Mouse (Mus musculus) liver, embryonic 16.5 days (tissue): ENCODE data around the gene Ube2v1. TPM values are rescaled to one million over a fixed set of nuclear protein-coding genes. Genes with fewer than 3 reads are reported as not detected.

Experiments used
- ATAC-seq: fragments of 200-750 bp; cut with Nextera tagmentation; 2 replicates; pipeline ENCODE4 v1.8.0; 2017; ENCODE audit warnings: low read depth, mild to moderate bottlenecking, moderate number of reproducible peaks, moderate library complexity
- H3K27ac ChIP-seq: fragments of 300-500 bp; sonication (generic); 2 replicates; pipeline ENCODE4 v1.5.1; 2014; ENCODE audit warnings: mild to moderate bottlenecking, low read length
- H3K27me3 ChIP-seq: fragments of 300-500 bp; sonication (generic); 2 replicates; pipeline ENCODE4 v1.6.1; 2014; ENCODE audit warnings: low read depth, low read length, mixed read lengths; ENCODE audit not compliant: control insufficient read depth, insufficient read depth
- H3K36me3 ChIP-seq: fragments of 300-500 bp; sonication (generic); 2 replicates; pipeline ENCODE4 v1.6.1; 2014; ENCODE audit warnings: mild to moderate bottlenecking; ENCODE audit not compliant: control insufficient read depth, insufficient read depth
- H3K4me1 ChIP-seq: fragments of 300-500 bp; sonication (generic); 2 replicates; pipeline ENCODE4 v1.6.1; 2014; ENCODE audit warnings: low read depth, low read length, mixed read lengths; ENCODE audit not compliant: control insufficient read depth
- H3K4me2 ChIP-seq: fragments of 300-500 bp; sonication (generic); 2 replicates; pipeline ENCODE4 v1.6.1; 2014; ENCODE audit warnings: low read depth, low read length, mixed read lengths
- H3K4me3 ChIP-seq: fragments of 300-500 bp; sonication (generic); 2 replicates; pipeline ENCODE4 v1.5.1; 2014; ENCODE audit warnings: low read depth, mild to moderate bottlenecking, low read length
- H3K9ac ChIP-seq: fragments of 300-500 bp; sonication (generic); 2 replicates; pipeline ENCODE4 v1.6.1; 2014; ENCODE audit warnings: low read depth, low read length
- H3K9me3 ChIP-seq: fragments of 300-500 bp; sonication (generic); replicated peaks from 2 replicates; pipeline ENCODE4 v1.6.1; 2016; ENCODE audit warnings: low read length; ENCODE audit not compliant: control insufficient read depth
- WGBS: fragments of 180-500 bp; shearing (Covaris S2); extraction: QIAGEN DNeasy Blood & Tissue Kit; methylation state at CpG from one replicate; pipeline ENCODE4 v1.1.7; 2014; ENCODE audit not compliant: insufficient replicate concordance; 5-methylcytosine and 5-hydroxymethylcytosine counted together
- polyA plus RNA-seq: library from polyadenylated mRNA; unstranded; fragments of >200 nt; fragmentation: Nextera tagmentation; extraction: Ambion mirVana; gene quantifications from 2 replicates; pipeline ENCODE4 v1.2.1, GENCODE M21; 2015

Ube2v1 gene
- polyA plus RNA-seq, 1 experiment from 2014 or later, result 175 TPM

- no peaks in the 10 kb centered on the region for H3K9me3 ChIP-seq
- H3K4me1 ChIP-seq, result peaks cover 25% of the 10 kb centered on the region
- WGBS, result 72% methylated on average over 5 of the region's 5 CpGs
- no peak overlapping the region for H3K4me2 ChIP-seq
- H3K36me3 ChIP-seq, result no peaks in the 10 kb centered on the region
- no peaks in the 10 kb centered on the region for H3K27me3 ChIP-seq
- H3K27ac ChIP-seq, result no peak overlapping the region
- no peak for ATAC-seq
- H3K4me3 ChIP-seq, result no peak overlapping the region
- H3K9ac ChIP-seq, result no peak overlapping the region
These were observed 36.5 kb upstream of the Ube2v1 start for GRCm38 (mm10) chr2:167668426-167668825.

- Histone ChIP-seq H3K27ac (no peak overlapping the region), H3K9ac (no peak overlapping the region), H3K27me3 (no peaks in the 10 kb centered on the region), H3K36me3 (no peaks in the 10 kb centered on the region), H3K4me2 (no peak overlapping the region), H3K4me3 (no peak overlapping the region), H3K4me1 (peaks cover 8% of the 10 kb centered on the region), H3K9me3 (no peaks in the 10 kb centered on the region)
- 72% methylated on average over 18 of the region's 18 CpGs for WGBS
- ATAC-seq, result no peak
These were observed 34.2 kb upstream of the Ube2v1 start for GRCm38 (mm10) chr2:167665972-167666713.

- 37% methylated on average over 6 of the region's 6 CpGs for WGBS
- no peak for ATAC-seq
- Histone ChIP-seq H3K9me3 (no peaks in the 10 kb centered on the region), H3K4me1 (peaks cover 23% of the 10 kb centered on the region), H3K27ac (no peak overlapping the region), H3K9ac (no peak overlapping the region), H3K36me3 (no peaks in the 10 kb centered on the region), H3K27me3 (no peaks in the 10 kb centered on the region), H3K4me3 (no peak overlapping the region), H3K4me2 (no peak overlapping the region)
These were observed 30.8 kb upstream of the Ube2v1 start for GRCm38 (mm10) chr2:167662713-167663112.

- peak within 1 kb of the TSS; percentile 67; the same call in 1 of the 2 replicates for H3K27ac ChIP-seq
- no peaks in the 10 kb centered on the region for H3K9me3 ChIP-seq
- no peaks in the 10 kb centered on the region for H3K27me3 ChIP-seq
- peak; percentile 97 for ATAC-seq
- H3K4me2 ChIP-seq, result peak within 1 kb of the TSS; percentile 94
- H3K36me3 ChIP-seq, result no peaks in the 10 kb centered on the region
- peak within 1 kb of the TSS; percentile 82 for H3K4me3 ChIP-seq
- peak within 1 kb of the TSS; percentile 93 for H3K9ac ChIP-seq
- H3K4me1 ChIP-seq, result peaks cover 23% of the 10 kb centered on the region
- under 1% methylated on average over 103 of the region's 110 CpGs for WGBS
These were observed 29.6 kb upstream of the Ube2v1 start, which contains the start of gene Gm20431 for GRCm38 (mm10) chr2:167661270-167662203. Gm20431 (minus strand) TSS chr2:167661496.

GRCm38 (mm10) chr2:167660611-167660971 lies 28.7 kb upstream of the Ube2v1 start:
- 2% methylated on average over 12 of the region's 12 CpGs for WGBS
- peak overlapping the region; percentile 93 for H3K9ac ChIP-seq
- H3K27ac ChIP-seq, result no peak overlapping the region
- no peaks in the 10 kb centered on the region for H3K36me3 ChIP-seq
- peak overlapping the region; percentile 82 for H3K4me3 ChIP-seq
- peak overlapping the region; percentile 94 for H3K4me2 ChIP-seq
- H3K27me3 ChIP-seq, result no peaks in the 10 kb centered on the region
- no peaks in the 10 kb centered on the region for H3K9me3 ChIP-seq
- H3K4me1 ChIP-seq, result peaks cover 23% of the 10 kb centered on the region
- no peak for ATAC-seq

GRCm38 (mm10) chr2:167659847-167660610 lies 28.1 kb upstream of the Ube2v1 start:
- H3K4me2 ChIP-seq, result peak overlapping the region; percentile 94
- peaks cover 23% of the 10 kb centered on the region for H3K4me1 ChIP-seq
- H3K36me3 ChIP-seq, result peaks cover 1% of the 10 kb centered on the region; the same call in 1 of the 2 replicates
- H3K9me3 ChIP-seq, result no peaks in the 10 kb centered on the region
- 36% methylated on average over 13 of the region's 13 CpGs for WGBS
- no peaks in the 10 kb centered on the region for H3K27me3 ChIP-seq
- no peak for ATAC-seq
- H3K4me3 ChIP-seq, result peak overlapping the region; percentile 82
- no peak overlapping the region for H3K27ac ChIP-seq
- peak overlapping the region; percentile 93 for H3K9ac ChIP-seq

GRCm38 (mm10) chr2:167659177-167659846 lies 27.4 kb upstream of the Ube2v1 start:
- Histone ChIP-seq H3K4me2 (peak overlapping the region; percentile 94), H3K36me3 (peaks cover 3% of the 10 kb centered on the region; the same call in 1 of the 2 replicates), H3K4me1 (peaks cover 23% of the 10 kb centered on the region), H3K27ac (no peak overlapping the region), H3K9me3 (no peaks in the 10 kb centered on the region), H3K27me3 (no peaks in the 10 kb centered on the region), H3K4me3 (peak overlapping the region; percentile 82), H3K9ac (no peak overlapping the region)
- no peak for ATAC-seq
- 68% methylated on average over 10 of the region's 10 CpGs for WGBS

- Histone ChIP-seq H3K9me3 (no peaks in the 10 kb centered on the region), H3K4me3 (no peak overlapping the region), H3K27me3 (no peaks in the 10 kb centered on the region), H3K36me3 (peaks cover 3% of the 10 kb centered on the region; the same call in 1 of the 2 replicates), H3K4me2 (no peak overlapping the region), H3K4me1 (peaks cover 23% of the 10 kb centered on the region), H3K27ac (no peak overlapping the region), H3K9ac (no peak overlapping the region)
- ATAC-seq, result no peak
- WGBS, result 68% methylated on average over 11 of the region's 11 CpGs
These were observed 26.8 kb upstream of the Ube2v1 start for GRCm38 (mm10) chr2:167658712-167659111.
